Mouse (Mus musculus) myocyte (in vitro differentiated cells): ENCODE measurements at regions not wholly inside any gene's neighbourhood (a gene's known extent, or its start where the extent isn't known, plus 50 kb on each side); places are given as distances from the start of the nearest gene placed in this dataset.

ENCODE experiments used
- H3K27me3 ChIP-seq: one replicate; pipeline ENCODE4 v1.6.1; 2011; ENCODE audit not compliant: control insufficient read depth, insufficient read depth, insufficient read length
- H3K36me3 ChIP-seq: one replicate; pipeline ENCODE4 v1.6.1; 2011; ENCODE audit not compliant: control insufficient read depth, insufficient read depth
- H3K4me2 ChIP-seq: one replicate; pipeline ENCODE4 v1.6.1; 2011; ENCODE audit warnings: low read depth, control low read depth
- H3K4me3 ChIP-seq: one replicate; pipeline ENCODE4 v1.5.1; 2011; ENCODE audit warnings: mild to moderate bottlenecking, control low read depth, moderate library complexity
- H3K79me2 ChIP-seq: one replicate; pipeline ENCODE4 v1.6.1; 2011; ENCODE audit not compliant: control insufficient read depth, insufficient read depth
- H3ac ChIP-seq: one replicate; pipeline ENCODE4 v1.6.1; 2011; ENCODE audit not compliant: control insufficient read depth, insufficient read length
- CEBPB ChIP-seq: IDR thresholded peaks from 2 replicates; pipeline ENCODE4 v1.6.1; 2011; ENCODE audit warnings: mild to moderate bottlenecking, moderate library complexity; ENCODE audit not compliant: poor library complexity, insufficient read depth, severe bottlenecking
- E2F4 ChIP-seq: IDR thresholded peaks from one replicate; pipeline ENCODE4 v1.6.1; 2011; ENCODE audit warnings: mild to moderate bottlenecking, control low read depth, moderate library complexity; ENCODE audit not compliant: insufficient read depth
- MAX ChIP-seq: IDR thresholded peaks from one replicate; pipeline ENCODE4 v1.6.1; 2011; ENCODE audit warnings: low read depth, mild to moderate bottlenecking, control low read depth
- MYOD1 ChIP-seq, 3 experiments: IDR thresholded peaks; one replicate each; pipeline ENCODE4 v1.6.1; 2011; ENCODE audit warnings: control low read depth in 2 of 3, low read depth in 2 of 3, mild to moderate bottlenecking in 2 of 3, moderate library complexity in 1 of 3; ENCODE audit not compliant: insufficient read length in 2 of 3, control insufficient read depth in 1 of 3
- MYOG ChIP-seq, 3 experiments: IDR thresholded peaks; one replicate each; pipeline ENCODE4 v1.6.1; 2011; ENCODE audit warnings: control low read depth in 2 of 3, low read depth in 2 of 3, mild to moderate bottlenecking in 2 of 3; ENCODE audit not compliant: insufficient read length in 2 of 3, control insufficient read depth in 1 of 3, insufficient read depth in 1 of 3
- POLR2A ChIP-seq: IDR thresholded peaks from one replicate; pipeline ENCODE4 v1.6.1; 2011; ENCODE audit warnings: low read depth, mild to moderate bottlenecking, control low read depth, moderate library complexity; ENCODE audit not compliant: insufficient read length
- POLR2AphosphoS2 ChIP-seq: IDR thresholded peaks from one replicate; pipeline ENCODE4 v1.6.1; 2011; ENCODE audit warnings: low read depth, control low read depth; ENCODE audit not compliant: insufficient read length
- REST ChIP-seq: IDR thresholded peaks from one replicate; pipeline ENCODE4 v1.6.1; 2011; ENCODE audit warnings: mild to moderate bottlenecking, control low read depth, moderate library complexity; ENCODE audit not compliant: insufficient read depth, insufficient read length
- SRF ChIP-seq: IDR thresholded peaks from one replicate; pipeline ENCODE4 v1.6.1; 2011; ENCODE audit warnings: low read depth; ENCODE audit not compliant: control insufficient read depth, insufficient read length
- TCF12 ChIP-seq: IDR thresholded peaks from one replicate; pipeline ENCODE4 v1.6.1; 2011; ENCODE audit warnings: mild to moderate bottlenecking, control low read depth; ENCODE audit not compliant: poor library complexity, insufficient read depth, severe bottlenecking
- TCF3 ChIP-seq: IDR thresholded peaks from one replicate; pipeline ENCODE4 v1.6.1; 2011; ENCODE audit warnings: low read depth, control low read depth; ENCODE audit not compliant: insufficient read length
- USF1 ChIP-seq: IDR thresholded peaks from one replicate; pipeline ENCODE4 v1.6.1; 2011; ENCODE audit warnings: low read depth, mild to moderate bottlenecking, control low read depth, moderate library complexity

- no peak overlapping the region for H3K4me2 ChIP-seq
- no peak for TF ChIP-seq REST
- no peaks in the 10 kb centered on the region for H3K79me2 ChIP-seq
- H3ac ChIP-seq = no peak overlapping the region
- H3K27me3 ChIP-seq = no peaks in the 10 kb centered on the region
- no peaks in the 10 kb centered on the region for H3K36me3 ChIP-seq
- H3K4me3 ChIP-seq = no peak overlapping the region
These were observed 146.3 kb upstream of the Vstm2b start for GRCm38 (mm10) chr7:40751779-40752178.

GRCm38 (mm10) chr7:40752195-40752594, 145.9 kb upstream of the Vstm2b start:
- TF ChIP-seq MYOG (IDR thresholded peaks at IDR 0.05; ENCODE audit: control insufficient read depth in 1 of 3, insufficient read depth in 1 of 3, insufficient read length in 2 of 3, low read depth in 2 of 3) (no peak), POLR2AphosphoS2 (no peak), E2F4 (no peak), SRF (no peak), CEBPB (no peak), TCF12 (no peak)

GRCm38 (mm10) chr7:40753490-40753889, 144.6 kb upstream of the Vstm2b start:
- Histone ChIP-seq H3K4me2 (no peak overlapping the region), H3K36me3 (no peaks in the 10 kb centered on the region), H3K79me2 (no peaks in the 10 kb centered on the region), H3ac (no peak overlapping the region), H3K4me3 (no peak overlapping the region), H3K27me3 (no peaks in the 10 kb centered on the region)
- TF ChIP-seq USF1 = no peak

More at GRCm38 (mm10) chr7:40752195-40752594, 145.9 kb upstream of the Vstm2b start:
- no peaks in the 10 kb centered on the region for H3K36me3 ChIP-seq
- H3K27me3 ChIP-seq = no peaks in the 10 kb centered on the region
- no peak overlapping the region for H3K4me2 ChIP-seq
- H3K4me3 ChIP-seq = no peak overlapping the region
- H3ac ChIP-seq = no peak overlapping the region
- H3K79me2 ChIP-seq = no peaks in the 10 kb centered on the region

- no peak overlapping the region for H3K4me2 ChIP-seq
- no peak overlapping the region for H3K4me3 ChIP-seq
- TF ChIP-seq POLR2A (no peak), E2F4 (no peak), TCF12 (no peak), SRF (no peak), TCF3 (no peak), POLR2AphosphoS2 (no peak), CEBPB (no peak), MAX (no peak), USF1 (no peak), MYOD1 (IDR thresholded peaks at IDR 0.05; ENCODE audit: control insufficient read depth in 1 of 3, insufficient read length in 2 of 3, low read depth in 2 of 3) (no peak), MYOG (IDR thresholded peaks at IDR 0.05; ENCODE audit: control insufficient read depth in 1 of 3, insufficient read depth in 1 of 3, insufficient read length in 2 of 3, low read depth in 2 of 3) (no peak), REST (no peak)
- no peaks in the 10 kb centered on the region for H3K27me3 ChIP-seq
- H3K36me3 ChIP-seq = no peaks in the 10 kb centered on the region
- H3K79me2 ChIP-seq = no peaks in the 10 kb centered on the region
- no peak overlapping the region for H3ac ChIP-seq
These were observed 135.6 kb upstream of the Vstm2b start for GRCm38 (mm10) chr7:40762520-40762919.

- no peaks in the 10 kb centered on the region for H3K79me2 ChIP-seq
- TF ChIP-seq POLR2AphosphoS2 = no peak
- no peak for TF ChIP-seq MYOG (IDR thresholded peaks at IDR 0.05; ENCODE audit: control insufficient read depth in 1 of 3, insufficient read depth in 1 of 3, insufficient read length in 2 of 3, low read depth in 2 of 3)
- TF ChIP-seq USF1 = no peak
- no peak for TF ChIP-seq E2F4
- TF ChIP-seq MYOD1 (IDR thresholded peaks at IDR 0.05; ENCODE audit: control insufficient read depth in 1 of 3, insufficient read length in 2 of 3, low read depth in 2 of 3) = no peak
- no peak for TF ChIP-seq POLR2A
- TF ChIP-seq MAX = no peak
- TF ChIP-seq TCF12 = no peak
- no peaks in the 10 kb centered on the region for H3K27me3 ChIP-seq
- H3ac ChIP-seq = no peak overlapping the region
- no peak overlapping the region for H3K4me2 ChIP-seq
- no peak overlapping the region for H3K4me3 ChIP-seq
- no peaks in the 10 kb centered on the region for H3K36me3 ChIP-seq
These were observed 132.0 kb upstream of the Vstm2b start for GRCm38 (mm10) chr7:40766142-40766541.

- Histone ChIP-seq H3K27me3 (no peaks in the 10 kb centered on the region), H3K4me3 (no peak overlapping the region), H3K79me2 (no peaks in the 10 kb centered on the region), H3K36me3 (no peaks in the 10 kb centered on the region), H3K4me2 (no peak overlapping the region), H3ac (no peak overlapping the region)
- TF ChIP-seq USF1 (no peak), SRF (no peak), MYOD1 (IDR thresholded peaks at IDR 0.05; ENCODE audit: control insufficient read depth in 1 of 3, insufficient read length in 2 of 3, low read depth in 2 of 3) (no peak), TCF12 (no peak), MAX (no peak), POLR2AphosphoS2 (no peak), TCF3 (no peak), MYOG (IDR thresholded peaks at IDR 0.05; ENCODE audit: control insufficient read depth in 1 of 3, insufficient read depth in 1 of 3, insufficient read length in 2 of 3, low read depth in 2 of 3) (no peak), REST (no peak), E2F4 (no peak), CEBPB (no peak), POLR2A (no peak)
These were observed 121.9 kb upstream of the Vstm2b start for GRCm38 (mm10) chr7:40776220-40776619.
